Mouse (Mus musculus): ENCODE measurements around the gene Olfr808.

DNA sequence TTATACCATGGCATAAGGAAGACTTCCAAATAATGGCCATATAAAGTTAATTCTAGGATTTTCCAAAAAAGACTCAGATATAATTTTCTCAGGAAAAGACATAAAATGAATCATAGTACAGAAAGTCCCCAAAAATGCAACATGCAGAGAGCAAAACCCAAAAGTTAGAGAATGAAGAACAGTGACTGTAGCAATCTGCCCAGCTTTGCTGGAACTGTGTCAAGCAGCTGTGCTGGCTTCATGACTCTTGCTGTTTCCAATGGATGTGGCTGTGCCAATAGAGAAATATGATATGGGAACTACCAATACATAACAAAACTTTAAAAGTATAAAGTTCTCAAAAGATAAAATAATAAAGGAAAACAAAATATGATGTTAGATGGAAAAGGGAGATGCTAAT, 12.8 kb downstream of the Olfr808 start:
- TF ChIP-seq POLR2A (IDR thresholded peaks at IDR 0.05; ENCODE audit: borderline replicate concordance, extremely low read depth, low read depth, low read length): no peak
- no peak for TF ChIP-seq CTCF (IDR thresholded peaks at IDR 0.05; ENCODE audit: insufficient read depth, low read length)

Measured in lung, adult 2 months (tissue).